Mouse (Mus musculus) liver, adult 2 months (tissue): ENCODE data around the gene Zswim5.

Experiments used
- CTCF ChIP-seq: fragments of 200-500 bp; IDR thresholded peaks from 2 replicates; pipeline ENCODE4 v1.5.1; 2011; ENCODE audit warnings: low read depth, low read length, control low read depth
- POLR2A ChIP-seq: fragments of 200-500 bp; IDR thresholded peaks from 2 replicates; pipeline ENCODE4 v1.6.1; 2011; ENCODE audit warnings: low read length, control low read depth; ENCODE audit not compliant: insufficient read depth; ENCODE audit errors: extremely low read depth

DNA sequence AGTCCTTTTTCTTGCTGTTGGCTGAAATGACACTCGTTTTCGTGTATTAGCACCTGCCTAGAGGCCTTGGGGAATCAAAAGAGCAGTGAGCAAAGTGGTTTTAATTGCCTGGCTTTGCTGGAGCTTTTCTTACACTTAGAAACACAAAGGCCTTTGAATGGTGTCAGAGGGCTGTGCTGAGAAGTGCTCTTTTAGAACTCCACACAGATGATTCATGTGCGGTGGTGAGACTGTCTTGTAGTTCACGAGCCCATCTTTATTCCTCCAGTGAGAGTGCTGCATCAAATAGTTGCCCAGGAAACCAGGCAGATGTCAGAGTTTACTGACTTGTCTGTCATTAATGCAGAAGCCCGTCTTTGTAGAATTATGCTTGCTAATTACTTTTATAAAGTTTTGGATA, 66.9 kb downstream of the Zswim5 start:
- no peak for TF ChIP-seq CTCF
- no peak for TF ChIP-seq POLR2A
